Mouse (Mus musculus): ENCODE data around the gene Zfp644. TPM values are rescaled to one million over a fixed set of nuclear protein-coding genes. Genes with fewer than 3 reads are reported as not detected.
A peak's percentile ranks its signal among the peaks of the same experiment; 100 is the strongest.

Zfp644 gene
- 23.2 and 26.3 TPM in 2 replicates for polyA plus RNA-seq (2016; fragmentation: Nextera tagmentation; extraction: Ambion mirVana)

- peak within 1 kb of the TSS; percentile 96 for H3K27ac ChIP-seq
- H3K4me2 ChIP-seq: peak within 1 kb of the TSS; percentile 83
- no peaks in the 10 kb centered on the region for H3K9me3 ChIP-seq (replicated peaks)
- H3K4me3 ChIP-seq: peak within 1 kb of the TSS; percentile 91
- H3K9ac ChIP-seq: peak within 1 kb of the TSS; percentile 97
- ATAC-seq: peak; percentile 88
- 2% methylated on average over 56 of the region's 71 CpGs for WGBS (ENCODE audit: insufficient replicate concordance)
- peaks cover 43% of the 10 kb centered on the region for H3K4me1 ChIP-seq
- H3K36me3 ChIP-seq: peaks cover 15% of the 10 kb centered on the region
- no peaks in the 10 kb centered on the region for H3K27me3 ChIP-seq (replicated peaks)
These were observed at the start of gene Zfp644 for GRCm38 (mm10) chr5:106696396-106697337. TSS of gene Zfp644 (minus strand) at chr5:106697287.

- no peak overlapping the region for H3K27ac ChIP-seq
- peaks cover 14% of the 10 kb centered on the region; the same call in 1 of the 2 replicates for H3K27me3 ChIP-seq (replicated peaks)
- no peak overlapping the region for H3K4me3 ChIP-seq
- no peaks in the 10 kb centered on the region for H3K9me3 ChIP-seq (replicated peaks)
- no peak overlapping the region for H3K9ac ChIP-seq
- H3K36me3 ChIP-seq: no peaks in the 10 kb centered on the region
- WGBS (ENCODE audit: insufficient replicate concordance): 53% methylated on average over 6 of the region's 6 CpGs
- no peak overlapping the region for H3K4me2 ChIP-seq
- no peaks in the 10 kb centered on the region for H3K4me1 ChIP-seq
- no peak for ATAC-seq
These were observed 42.6 kb upstream of the Zfp644 start for GRCm38 (mm10) chr5:106739716-106740115.

- Histone ChIP-seq H3K4me2 (no peak overlapping the region), H3K9me3 (replicated peaks) (no peaks in the 10 kb centered on the region), H3K9ac (no peak overlapping the region), H3K27me3 (replicated peaks) (peaks cover 3% of the 10 kb centered on the region; the same call in 1 of the 2 replicates), H3K27ac (no peak overlapping the region), H3K4me1 (no peaks in the 10 kb centered on the region), H3K36me3 (no peaks in the 10 kb centered on the region), H3K4me3 (no peak overlapping the region)
- ATAC-seq: no peak
- WGBS (ENCODE audit: insufficient replicate concordance): 66% methylated on average over 3 of the region's 3 CpGs
These were observed 26.4 kb upstream of the Zfp644 start for GRCm38 (mm10) chr5:106723487-106723886.

- H3K4me2 ChIP-seq: no peak overlapping the region
- H3K9ac ChIP-seq: no peak overlapping the region
- H3K4me3 ChIP-seq: no peak overlapping the region
- H3K4me1 ChIP-seq: no peaks in the 10 kb centered on the region
- 47% methylated on average over 5 of the region's 5 CpGs for WGBS (ENCODE audit: insufficient replicate concordance)
- no peak overlapping the region for H3K27ac ChIP-seq
- no peaks in the 10 kb centered on the region for H3K9me3 ChIP-seq (replicated peaks)
- H3K27me3 ChIP-seq (replicated peaks): peaks cover 4% of the 10 kb centered on the region; the same call in 1 of the 2 replicates
- ATAC-seq: no peak
- H3K36me3 ChIP-seq: no peaks in the 10 kb centered on the region
These were observed 25.7 kb upstream of the Zfp644 start for GRCm38 (mm10) chr5:106722771-106723170.

GRCm38 (mm10) chr5:106711870-106712277 lies 14.8 kb upstream of the Zfp644 start:
- Histone ChIP-seq H3K36me3 (no peaks in the 10 kb centered on the region), H3K9ac (no peak overlapping the region), H3K4me3 (no peak overlapping the region), H3K27ac (peak overlapping the region; percentile 86), H3K4me2 (no peak overlapping the region), H3K4me1 (peaks cover 59% of the 10 kb centered on the region), H3K9me3 (replicated peaks) (no peaks in the 10 kb centered on the region), H3K27me3 (replicated peaks) (0 out of 2 replicates have a peak, but pooled peaks cover 4% of the 10 kb centered on the region)
- no peak for ATAC-seq
- 67% methylated on average over 3 of the region's 3 CpGs for WGBS (ENCODE audit: insufficient replicate concordance)

- Histone ChIP-seq H3K9me3 (replicated peaks) (no peaks in the 10 kb centered on the region), H3K4me1 (peaks cover 63% of the 10 kb centered on the region), H3K27me3 (replicated peaks) (0 out of 2 replicates have a peak, but pooled peaks cover 4% of the 10 kb centered on the region), H3K4me2 (peak overlapping the region; percentile 60; the same call in 1 of the 2 replicates), H3K4me3 (no peak overlapping the region), H3K36me3 (no peaks in the 10 kb centered on the region), H3K27ac (peak overlapping the region; percentile 86), H3K9ac (peak overlapping the region; percentile 25; the same call in 1 of the 2 replicates)
- 76% methylated on average over 5 of the region's 5 CpGs for WGBS (ENCODE audit: insufficient replicate concordance)
- ATAC-seq: no peak
These were observed 14.2 kb upstream of the Zfp644 start for GRCm38 (mm10) chr5:106711220-106711726.

GRCm38 (mm10) chr5:106710611-106711010 lies 13.5 kb upstream of the Zfp644 start:
- no peaks in the 10 kb centered on the region for H3K36me3 ChIP-seq
- peaks cover 70% of the 10 kb centered on the region for H3K4me1 ChIP-seq
- H3K4me3 ChIP-seq: 0 out of 2 replicates have a peak overlapping the region, but pooled peaks have one; percentile 8
- ATAC-seq: peak; percentile 83
- H3K27me3 ChIP-seq (replicated peaks): 0 out of 2 replicates have a peak, but pooled peaks cover 4% of the 10 kb centered on the region
- H3K9me3 ChIP-seq (replicated peaks): no peaks in the 10 kb centered on the region
- peak overlapping the region; percentile 86 for H3K27ac ChIP-seq
- WGBS (ENCODE audit: insufficient replicate concordance): 42% methylated on average over 12 of the region's 12 CpGs
- H3K4me2 ChIP-seq: peak overlapping the region; percentile 60
- peak overlapping the region; percentile 71; the same call in 1 of the 2 replicates for H3K9ac ChIP-seq

GRCm38 (mm10) chr5:106710085-106710409 lies 13.0 kb upstream of the Zfp644 start:
- ATAC-seq: peak; percentile 57
- Histone ChIP-seq H3K4me3 (peak overlapping the region; percentile 47), H3K27me3 (replicated peaks) (0 out of 2 replicates have a peak, but pooled peaks cover 4% of the 10 kb centered on the region), H3K9ac (peak overlapping the region; percentile 71), H3K9me3 (replicated peaks) (no peaks in the 10 kb centered on the region), H3K36me3 (no peaks in the 10 kb centered on the region), H3K27ac (peak overlapping the region; percentile 91), H3K4me2 (peak overlapping the region; percentile 77), H3K4me1 (peaks cover 76% of the 10 kb centered on the region)
- WGBS (ENCODE audit: insufficient replicate concordance): 14% methylated on average over 2 of the region's 2 CpGs

GRCm38 (mm10) chr5:106709388-106710084 lies 12.4 kb upstream of the Zfp644 start:
- H3K27me3 ChIP-seq (replicated peaks): 0 out of 2 replicates have a peak, but pooled peaks cover 4% of the 10 kb centered on the region
- peak overlapping the region; percentile 71 for H3K9ac ChIP-seq
- peaks cover 79% of the 10 kb centered on the region for H3K4me1 ChIP-seq
- peak; percentile 90 for ATAC-seq
- H3K4me3 ChIP-seq: peak overlapping the region; percentile 47
- no peaks in the 10 kb centered on the region for H3K36me3 ChIP-seq
- whole genome bisulfite sequencing (ENCODE audit: insufficient replicate concordance): 20% methylated on average over 11 of the region's 11 CpGs
- H3K9me3 ChIP-seq (replicated peaks): no peaks in the 10 kb centered on the region
- H3K27ac ChIP-seq: peak overlapping the region; percentile 91
- H3K4me2 ChIP-seq: peak overlapping the region; percentile 77

- Histone ChIP-seq H3K4me3 (no peak overlapping the region), H3K9ac (no peak overlapping the region; the same call in 1 of the 2 replicates), H3K9me3 (replicated peaks) (0 out of 2 replicates have a peak, but pooled peaks cover 4% of the 10 kb centered on the region), H3K27me3 (replicated peaks) (no peaks in the 10 kb centered on the region), H3K4me2 (no peak overlapping the region), H3K36me3 (no peaks in the 10 kb centered on the region), H3K27ac (no peak overlapping the region; the same call in 1 of the 2 replicates), H3K4me1 (peaks cover 69% of the 10 kb centered on the region)
- 40% methylated on average over 3 of the region's 3 CpGs for WGBS (ENCODE audit: insufficient replicate concordance)
- ATAC-seq: no peak
These were observed 9.3 kb upstream of the Zfp644 start for GRCm38 (mm10) chr5:106706363-106706762.

- 0 out of 2 replicates have a peak overlapping the region, but pooled peaks have one; percentile 2 for H3K9ac ChIP-seq
- no peaks in the 10 kb centered on the region for H3K27me3 ChIP-seq (replicated peaks)
- H3K4me2 ChIP-seq: peak overlapping the region; percentile 47
- H3K4me1 ChIP-seq: peaks cover 58% of the 10 kb centered on the region
- peak overlapping the region; percentile 71 for H3K27ac ChIP-seq
- H3K9me3 ChIP-seq (replicated peaks): 0 out of 2 replicates have a peak, but pooled peaks cover 4% of the 10 kb centered on the region
- peak; percentile 84 for ATAC-seq
- 0 out of 2 replicates have a peak overlapping the region, but pooled peaks have one; percentile 0 for H3K4me3 ChIP-seq
- no peaks in the 10 kb centered on the region for H3K36me3 ChIP-seq
- 17% methylated on average over 5 of the region's 5 CpGs for WGBS (ENCODE audit: insufficient replicate concordance)
These were observed 8.1 kb upstream of the Zfp644 start for GRCm38 (mm10) chr5:106705162-106705561.
